Mouse (Mus musculus): ENCODE measurements around the gene Fam13c. TPM values are rescaled to one million over a fixed set of nuclear protein-coding genes. Genes with fewer than 3 reads are reported as not detected.
"Not testable (repeated sequence)": the region's sequence is repeated elsewhere in the genome, so short reads cannot be mapped to it uniquely, and the experiment has no call there.

Fam13c gene
- total and polyA plus RNA-seq, 2 experiments from 2014 or later: 10.1 to 23.6 TPM

- no peak for TF ChIP-seq CTCF (IDR thresholded peaks at IDR 0.05)
- Histone ChIP-seq H3K36me3 (ENCODE audit: insufficient read depth, low read length) (no peaks in the 10 kb centered on the region), H3K9me3 (ENCODE audit: low read length) (no peaks in the 10 kb centered on the region), H3K9ac (replicated peaks; ENCODE audit: low read length, poor library complexity, severe bottlenecking) (no peak overlapping the region), H3K4me2 (ENCODE audit: low read depth, low read length, poor library complexity, severe bottlenecking) (no peak overlapping the region), H3K4me3 (ENCODE audit: low read depth, low read length) (no peak overlapping the region), H3K27me3 (ENCODE audit: insufficient read depth, low read length) (no peaks in the 10 kb centered on the region), H3K4me1 (ENCODE audit: insufficient read depth, low read length) (no peaks in the 10 kb centered on the region), H3K27ac (ENCODE audit: low read depth, low read length) (no peak overlapping the region)
- 92% methylated on average over 2 of the region's 3 CpGs for WGBS
- ATAC-seq (ENCODE audit: low FRiP score): no peak
- no peak for DNase-seq (ENCODE audit: low spot score)
These were observed 6.9 kb upstream of the Fam13c start for GRCm38 (mm10) chr10:70433334-70433733.

GRCm38 (mm10) chr10:70433736-70434135 lies 6.5 kb upstream of the Fam13c start:
- DNase-seq (ENCODE audit: low spot score); H3K36me3 ChIP-seq (ENCODE audit: insufficient read depth, low read length); H3K4me3 ChIP-seq (ENCODE audit: low read depth, low read length); H3K4me1 ChIP-seq (ENCODE audit: insufficient read depth, low read length); ATAC-seq (ENCODE audit: low FRiP score); H3K9me3 ChIP-seq (ENCODE audit: low read length); H3K27me3 ChIP-seq (ENCODE audit: insufficient read depth, low read length); H3K27ac ChIP-seq (ENCODE audit: low read depth, low read length); H3K9ac ChIP-seq (replicated peaks; ENCODE audit: low read length, poor library complexity, severe bottlenecking); H3K4me2 ChIP-seq (ENCODE audit: low read depth, low read length, poor library complexity, severe bottlenecking): not testable (repeated sequence)
- 100% methylated on average over 2 of the region's 5 CpGs for WGBS

DNA sequence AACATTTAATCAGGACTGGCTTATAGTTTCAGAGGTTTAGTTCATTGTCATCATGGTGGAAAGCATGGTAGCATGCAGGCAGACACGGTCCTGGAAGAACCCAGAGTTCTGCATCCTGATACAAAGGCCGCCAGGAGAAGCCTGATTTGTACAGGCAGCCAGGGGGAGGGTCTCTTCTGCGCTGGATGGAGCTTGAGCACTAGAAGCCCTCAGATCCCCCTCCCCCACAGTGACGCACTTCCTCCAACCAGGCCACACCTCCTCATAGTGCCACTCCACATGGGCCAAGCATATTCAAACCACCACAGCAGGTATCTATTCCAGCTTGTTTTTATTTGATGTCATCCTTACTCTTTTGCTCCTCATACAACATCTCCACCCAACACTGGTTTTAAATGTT lies 3.6 kb upstream of the Fam13c start:
- Histone ChIP-seq H3K27me3 (ENCODE audit: insufficient read depth, low read length) (no peaks in the 10 kb centered on the region), H3K9me3 (ENCODE audit: low read length) (no peaks in the 10 kb centered on the region), H3K27ac (ENCODE audit: low read depth, low read length) (no peak overlapping the region), H3K4me2 (ENCODE audit: low read depth, low read length, poor library complexity, severe bottlenecking) (no peak overlapping the region), H3K36me3 (ENCODE audit: insufficient read depth, low read length) (no peaks in the 10 kb centered on the region), H3K4me1 (ENCODE audit: insufficient read depth, low read length) (peaks cover 4% of the 10 kb centered on the region; the same call in 1 of the 2 replicates), H3K4me3 (ENCODE audit: low read depth, low read length) (no peak overlapping the region), H3K9ac (replicated peaks; ENCODE audit: low read length, poor library complexity, severe bottlenecking) (no peak overlapping the region)
- DNase-seq (ENCODE audit: low spot score) (no peak), ATAC-seq (ENCODE audit: low FRiP score) (no peak)
- 96% methylated on average over 4 of the region's 4 CpGs for WGBS
- no peak for TF ChIP-seq CTCF (IDR thresholded peaks at IDR 0.05)

DNA sequence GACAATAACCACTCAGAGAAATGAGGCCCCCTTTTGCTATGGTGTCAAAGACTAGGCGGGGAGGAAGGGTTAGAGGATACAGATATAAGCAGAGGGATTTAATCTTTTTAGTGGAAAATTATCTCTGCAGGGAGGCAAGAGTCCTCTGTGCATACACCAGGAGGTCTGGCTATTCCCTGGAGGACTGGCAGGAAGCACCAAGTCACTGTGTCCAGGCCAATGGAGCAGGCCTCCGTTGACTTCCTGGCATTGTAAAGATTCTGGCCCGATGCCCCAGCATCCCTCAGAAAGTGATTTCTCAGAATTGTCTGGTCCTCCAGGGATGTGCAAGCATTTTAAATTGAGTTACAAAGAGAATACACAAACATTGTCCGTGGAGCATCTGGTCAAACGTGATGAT lies 3.0 kb upstream of the Fam13c start:
- TF ChIP-seq CTCF (IDR thresholded peaks at IDR 0.05): no peak

DNA sequence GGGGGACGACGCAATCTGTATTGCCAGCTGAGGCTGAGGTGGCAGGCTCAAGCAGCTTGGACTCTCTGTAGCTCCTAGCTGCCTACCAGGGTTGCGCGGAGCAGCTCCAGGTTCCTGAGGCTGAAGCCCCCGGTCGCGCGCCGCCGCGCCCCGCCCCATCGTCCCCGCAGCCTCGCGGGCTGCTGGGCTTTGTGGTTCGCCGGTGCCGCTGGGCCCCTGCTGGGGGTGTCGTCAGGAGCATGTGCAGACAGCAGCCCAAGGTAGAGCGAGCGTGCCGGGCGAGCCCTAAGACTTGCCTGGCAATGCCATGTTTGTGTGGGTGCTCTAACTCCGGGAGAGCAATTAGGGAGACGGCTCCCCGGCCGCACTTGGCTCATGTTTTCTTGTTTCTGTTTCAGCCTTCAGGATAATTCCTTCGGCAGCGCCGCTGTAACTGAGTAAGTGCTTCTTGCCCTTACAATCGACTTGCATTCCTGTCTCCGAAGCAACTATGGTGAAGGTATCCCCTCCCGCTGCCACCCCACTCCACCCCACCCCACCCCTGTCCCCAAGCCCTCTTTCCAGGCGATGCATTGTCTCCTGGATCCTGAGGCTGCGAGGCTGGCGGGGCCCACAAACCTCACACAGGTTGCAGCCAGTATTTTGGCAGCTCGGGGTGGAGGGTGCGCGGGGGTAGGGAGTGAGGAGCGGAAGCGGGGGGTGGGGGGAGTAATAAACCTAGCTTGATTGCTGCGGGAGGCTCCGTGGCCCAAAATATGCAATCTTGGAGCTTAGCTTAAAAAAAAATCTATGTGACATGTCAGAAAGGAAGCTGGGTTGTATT lies 569 bp downstream of the Fam13c start:
- ATAC-seq (ENCODE audit: low FRiP score) (peak; percentile 91), DNase-seq (ENCODE audit: low spot score) (peak; percentile 86)
- WGBS: 1% methylated on average over 41 of the region's 44 CpGs
- Histone ChIP-seq H3K27me3 (ENCODE audit: insufficient read depth, low read length) (no peaks in the 10 kb centered on the region), H3K4me1 (ENCODE audit: insufficient read depth, low read length) (peaks cover 18% of the 10 kb centered on the region; the same call in 1 of the 2 replicates), H3K4me2 (ENCODE audit: low read depth, low read length, poor library complexity, severe bottlenecking) (peak overlapping the region; percentile 85), H3K27ac (ENCODE audit: low read depth, low read length) (peak overlapping the region; percentile 96), H3K36me3 (ENCODE audit: insufficient read depth, low read length) (no peaks in the 10 kb centered on the region), H3K9ac (replicated peaks; ENCODE audit: low read length, poor library complexity, severe bottlenecking) (peak overlapping the region; percentile 89), H3K4me3 (ENCODE audit: low read depth, low read length) (peak overlapping the region; percentile 65), H3K9me3 (ENCODE audit: low read length) (no peaks in the 10 kb centered on the region)
- TF ChIP-seq CTCF (IDR thresholded peaks at IDR 0.05): peak; percentile 12; the same call in 1 of the 2 replicates

More for the DNA sequence above, 3.0 kb upstream of the Fam13c start:
- no peak overlapping the region for H3K4me2 ChIP-seq (ENCODE audit: low read depth, low read length, poor library complexity, severe bottlenecking)
- no peaks in the 10 kb centered on the region for H3K9me3 ChIP-seq (ENCODE audit: low read length)
- no peaks in the 10 kb centered on the region for H3K36me3 ChIP-seq (ENCODE audit: insufficient read depth, low read length)
- no peak overlapping the region for H3K4me3 ChIP-seq (ENCODE audit: low read depth, low read length)
- no peaks in the 10 kb centered on the region for H3K27me3 ChIP-seq (ENCODE audit: insufficient read depth, low read length)
- no peak for ATAC-seq (ENCODE audit: low FRiP score)
- H3K27ac ChIP-seq (ENCODE audit: low read depth, low read length): no peak overlapping the region
- peaks cover 4% of the 10 kb centered on the region; the same call in 1 of the 2 replicates for H3K4me1 ChIP-seq (ENCODE audit: insufficient read depth, low read length)
- DNase-seq (ENCODE audit: low spot score): no peak
- WGBS: 62% methylated on average over 5 of the region's 5 CpGs
- H3K9ac ChIP-seq (replicated peaks; ENCODE audit: low read length, poor library complexity, severe bottlenecking): no peak overlapping the region

DNA sequence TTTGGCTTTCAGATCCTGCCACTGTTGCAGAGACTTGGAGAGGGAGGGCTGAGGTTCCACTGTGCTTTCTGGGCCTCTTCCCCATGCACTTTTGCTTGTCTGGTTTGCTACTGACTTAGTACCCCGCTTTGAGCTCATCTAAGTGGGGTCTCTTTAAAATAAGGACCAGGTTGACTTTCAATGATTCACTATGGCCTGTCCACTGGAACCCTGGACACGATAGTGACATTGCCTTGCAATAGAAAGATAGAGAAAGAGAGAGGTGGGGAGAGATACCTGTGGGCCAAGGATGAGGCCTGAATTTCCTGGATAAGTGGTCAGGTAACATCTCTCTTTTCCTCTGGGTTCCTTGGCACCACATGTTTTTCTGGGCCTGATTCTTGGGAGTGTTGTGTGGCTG lies 1.9 kb downstream of the Fam13c start:
- Histone ChIP-seq H3K27ac (ENCODE audit: low read depth, low read length) (peak overlapping the region; percentile 47; the same call in 1 of the 2 replicates), H3K4me1 (ENCODE audit: insufficient read depth, low read length) (peaks cover 18% of the 10 kb centered on the region; the same call in 1 of the 2 replicates), H3K4me2 (ENCODE audit: low read depth, low read length, poor library complexity, severe bottlenecking) (peak overlapping the region; percentile 85), H3K36me3 (ENCODE audit: insufficient read depth, low read length) (no peaks in the 10 kb centered on the region), H3K27me3 (ENCODE audit: insufficient read depth, low read length) (no peaks in the 10 kb centered on the region), H3K9me3 (ENCODE audit: low read length) (no peaks in the 10 kb centered on the region), H3K9ac (replicated peaks; ENCODE audit: low read length, poor library complexity, severe bottlenecking) (0 out of 2 replicates have a peak overlapping the region, but pooled peaks have one; percentile 37), H3K4me3 (ENCODE audit: low read depth, low read length) (peak overlapping the region; percentile 65)
- ATAC-seq (ENCODE audit: low FRiP score): no peak
- no peak for DNase-seq (ENCODE audit: low spot score)
- TF ChIP-seq CTCF (IDR thresholded peaks at IDR 0.05): no peak
- 88% methylated on average over 2 of the region's 2 CpGs for whole genome bisulfite sequencing
